Mouse (Mus musculus) midbrain, embryonic 13.5 days (tissue): ENCODE data around the gene Bves. TPM values are rescaled to one million over a fixed set of nuclear protein-coding genes. Genes with fewer than 3 reads are reported as not detected.

Source experiments
- ATAC-seq: fragments of 200-750 bp; cut with Nextera tagmentation; 2 replicates; pipeline ENCODE4 v1.8.0; 2017; ENCODE audit warnings: mild to moderate bottlenecking, moderate TSS enrichment, moderate library complexity
- H3K27ac ChIP-seq: fragments of 300-500 bp; sonication (generic); 2 replicates; pipeline ENCODE4 v1.5.1; 2015; ENCODE audit warnings: inconsistent platforms, mild to moderate bottlenecking, moderate library complexity
- H3K27me3 ChIP-seq: fragments of 300-500 bp; sonication (generic); 2 replicates; pipeline ENCODE4 v1.6.1; 2015; ENCODE audit warnings: mild to moderate bottlenecking, inconsistent platforms
- H3K36me3 ChIP-seq: fragments of 300-500 bp; sonication (generic); 2 replicates; pipeline ENCODE4 v1.6.1; 2015; ENCODE audit warnings: mild to moderate bottlenecking, inconsistent platforms
- H3K4me1 ChIP-seq: fragments of 300-500 bp; sonication (generic); replicated peaks from 2 replicates; pipeline ENCODE4 v1.6.1; 2015; ENCODE audit warnings: inconsistent platforms
- H3K4me2 ChIP-seq: fragments of 300-500 bp; sonication (generic); replicated peaks from 2 replicates; pipeline ENCODE4 v1.6.1; 2015; ENCODE audit warnings: moderate library complexity, mild to moderate bottlenecking, inconsistent platforms
- H3K4me3 ChIP-seq: fragments of 300-500 bp; sonication (generic); replicated peaks from 2 replicates; pipeline ENCODE4 v1.5.1; 2015; ENCODE audit warnings: mild to moderate bottlenecking, inconsistent platforms
- H3K9ac ChIP-seq: fragments of 300-500 bp; sonication (generic); replicated peaks from 2 replicates; pipeline ENCODE4 v1.6.1; 2015; ENCODE audit warnings: mild to moderate bottlenecking, inconsistent platforms
- H3K9me3 ChIP-seq: fragments of 300-500 bp; sonication (generic); 2 replicates; pipeline ENCODE4 v1.6.1; 2016; ENCODE audit warnings: mild to moderate bottlenecking, inconsistent platforms
- WGBS: fragments of 180-500 bp; shearing (Covaris S2); methylation state at CpG from one replicate; pipeline ENCODE4 v1.1.7; 2015; 5-methylcytosine and 5-hydroxymethylcytosine counted together
- polyA plus RNA-seq: library from polyadenylated mRNA; unstranded; fragments of >200 nt; fragmentation: Nextera tagmentation; extraction: Ambion mirVana; gene quantifications from 2 replicates; pipeline ENCODE4 v1.2.1, GENCODE M21; 2015

The Bves gene
- polyA plus RNA-seq, 1 experiment from 2014 or later: 0.90 TPM

- Histone ChIP-seq H3K9ac (no peak overlapping the region), H3K36me3 (no peaks in the 10 kb centered on the region), H3K27ac (no peak overlapping the region), H3K4me3 (no peak overlapping the region), H3K9me3 (no peaks in the 10 kb centered on the region), H3K4me1 (peaks cover 7% of the 10 kb centered on the region), H3K4me2 (no peak overlapping the region), H3K27me3 (no peaks in the 10 kb centered on the region)
- WGBS: 10% methylated on average over 2 of the region's 2 CpGs
- ATAC-seq: no peak
These were observed 76.2 kb downstream of the Bves start for GRCm38 (mm10) chr10:45411741-45412140.

GRCm38 (mm10) chr10:45412144-45412543 is 76.6 kb downstream of the Bves start:
- Histone ChIP-seq H3K4me2 (no peak overlapping the region), H3K27ac (no peak overlapping the region), H3K4me1 (peaks cover 7% of the 10 kb centered on the region), H3K9me3 (no peaks in the 10 kb centered on the region), H3K9ac (no peak overlapping the region), H3K36me3 (no peaks in the 10 kb centered on the region), H3K27me3 (no peaks in the 10 kb centered on the region), H3K4me3 (no peak overlapping the region)
- ATAC-seq: no peak
- WGBS: 23% methylated on average over 5 of the region's 5 CpGs

Other genes with a start within 250 kb of the Bves start
- gene Popdc3, start 157.7 kb upstream of the Bves start, polyA plus RNA-seq: 0.54 and 0.73 TPM in 2 replicates
- gene Lin28b, start 150.6 kb downstream of the Bves start, polyA plus RNA-seq: 10.3 and 13.2 TPM in 2 replicates
- 16.8 and 18.0 TPM in 2 replicates for gene Hace1, start 242.1 kb downstream of the Bves start, polyA plus RNA-seq